Mouse (Mus musculus) hematopoietic stem cell, adult 5-6 weeks (primary cell): ENCODE data around the gene Fam185a. TPM values are rescaled to one million over a fixed set of nuclear protein-coding genes. Genes with fewer than 3 reads are reported as not detected.

Experiments
- ATAC-seq, 2 experiments: fragments of 125-278 bp in 1 of 2; replicated peaks in 1 of 2; 2 replicates each; pipeline ENCODE4 v1.8.0; 2016 to 2017; ENCODE audit warnings: inconsistent platforms in 2 of 2, mild to moderate bottlenecking in 2 of 2, moderate number of reproducible peaks in 2 of 2, low read depth in 1 of 2, moderate TSS enrichment in 1 of 2; ENCODE audit not compliant: low FRiP score in 2 of 2, poor library complexity in 2 of 2, severe bottlenecking in 2 of 2, insufficient read depth in 1 of 2, low TSS enrichment in 1 of 2
- total RNA-seq: library from RNA; stranded (forward); fragments of 172-1452, 232-1000 nt; gene quantifications from 2 replicates; pipeline ENCODE4 v1.2.3, GENCODE M21; 2017

The Fam185a gene
- total RNA-seq, 1 experiment from 2014 or later = 13.8 TPM

- no peak for ATAC-seq
Observed at GRCm38 (mm10) chr5:21485197-21485829, 60.6 kb downstream of the Fam185a start.

- ATAC-seq = no peak
Observed at GRCm38 (mm10) chr5:21486798-21487197, 62.0 kb downstream of the Fam185a start.

DNA sequence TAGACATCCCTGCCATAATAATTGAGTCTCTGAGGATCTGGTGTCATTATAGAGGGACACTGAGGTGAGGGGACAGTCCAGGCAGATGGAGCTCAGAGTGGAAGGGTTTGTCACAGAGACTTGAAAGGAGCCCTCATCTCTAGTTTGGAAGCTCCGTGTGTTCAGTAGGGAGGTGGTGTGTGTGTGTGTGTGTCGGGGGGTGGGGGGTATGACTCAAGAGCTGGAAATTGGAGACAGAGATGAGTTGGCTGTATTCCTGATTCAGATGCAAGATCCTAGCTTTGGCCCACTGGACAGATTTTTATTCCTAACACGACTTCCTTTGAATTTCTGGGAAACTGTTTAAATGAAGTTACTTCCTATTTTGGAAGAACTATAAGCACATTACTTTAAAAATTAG lies 62.5 kb downstream of the Fam185a start:
- no peak for ATAC-seq

- no peak for ATAC-seq
Observed at GRCm38 (mm10) chr5:21487716-21488115, 63.0 kb downstream of the Fam185a start.

- ATAC-seq = no peak
Observed at GRCm38 (mm10) chr5:21488506-21488905, 63.7 kb downstream of the Fam185a start.

DNA sequence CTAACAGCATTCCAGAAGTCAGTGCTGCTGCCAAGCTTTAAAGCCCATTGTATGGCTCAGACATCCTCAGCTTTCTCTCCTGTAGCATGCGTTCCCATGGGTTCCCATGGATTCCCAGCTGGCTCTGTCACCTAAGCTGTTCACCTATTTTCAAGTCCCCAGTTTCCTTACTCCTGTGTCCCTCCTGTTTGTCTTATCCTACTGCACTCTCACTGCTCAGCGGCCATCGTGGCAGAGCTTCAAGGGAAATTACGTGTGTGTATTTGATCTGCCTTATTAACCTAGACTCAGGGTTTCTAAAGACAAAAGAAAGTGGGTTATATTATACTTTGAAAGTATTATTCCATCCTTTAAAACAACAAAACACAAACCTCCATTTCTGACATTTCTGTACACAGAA lies 64.4 kb downstream of the Fam185a start:
- ATAC-seq = no peak

DNA sequence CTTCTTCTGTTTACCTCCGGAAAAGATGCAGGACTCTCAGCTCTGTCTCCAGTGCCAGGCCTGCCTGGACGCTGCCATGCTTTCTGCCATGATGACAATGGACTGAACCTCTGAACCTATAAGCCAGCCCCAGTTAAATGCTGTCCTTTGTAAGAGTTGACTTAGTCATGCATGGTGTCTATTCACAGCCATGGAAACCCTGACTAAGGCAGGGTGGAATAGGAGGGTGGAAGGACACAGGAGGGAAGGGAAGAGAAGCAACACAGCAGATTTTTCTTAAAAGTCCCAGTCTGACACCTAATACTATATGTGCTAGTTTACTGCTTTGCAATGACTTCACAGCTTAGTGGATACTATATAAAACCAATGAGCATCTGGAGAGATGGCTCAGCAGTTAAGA lies 66.7 kb downstream of the Fam185a start:
- no peak for ATAC-seq

- ATAC-seq = no peak
Observed at GRCm38 (mm10) chr5:21492213-21492612, 67.5 kb downstream of the Fam185a start.

DNA sequence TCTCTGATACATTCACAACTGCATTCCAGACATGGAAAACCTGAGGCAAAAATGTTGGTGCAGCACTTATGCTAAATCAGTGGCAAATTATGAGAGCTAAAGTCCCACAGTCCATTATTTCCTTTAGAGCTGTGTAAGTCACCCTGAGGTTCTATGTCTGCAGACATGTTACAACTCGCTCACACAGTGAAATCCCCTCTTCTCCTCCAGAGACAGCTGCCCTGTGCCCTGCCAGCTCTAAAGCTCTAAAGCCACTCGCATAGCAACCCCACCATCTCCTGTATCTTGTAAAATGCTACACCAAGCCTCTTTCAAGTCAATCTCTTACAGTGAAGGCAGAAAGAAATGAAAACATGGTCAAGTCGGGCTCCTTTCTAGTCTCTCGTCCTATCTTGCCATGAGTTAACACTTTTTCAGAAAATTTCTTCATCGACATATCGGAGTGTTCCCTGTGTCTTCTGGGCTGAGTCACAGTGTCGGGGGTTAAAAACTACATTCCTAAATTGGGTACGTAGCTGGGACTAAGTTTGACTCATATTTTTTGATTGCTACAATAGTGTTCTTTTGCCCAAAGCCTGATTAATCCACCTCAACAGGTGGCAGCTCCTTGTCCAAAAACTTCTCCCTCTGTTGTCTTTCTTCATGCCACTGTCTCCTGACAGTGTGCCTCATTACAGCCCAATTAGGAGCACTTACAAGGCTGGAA lies 68.7 kb downstream of the Fam185a start:
- ATAC-seq = no peak

GRCm38 (mm10) chr5:21494781-21495180 lies 70.0 kb downstream of the Fam185a start:
- ATAC-seq = no peak

DNA sequence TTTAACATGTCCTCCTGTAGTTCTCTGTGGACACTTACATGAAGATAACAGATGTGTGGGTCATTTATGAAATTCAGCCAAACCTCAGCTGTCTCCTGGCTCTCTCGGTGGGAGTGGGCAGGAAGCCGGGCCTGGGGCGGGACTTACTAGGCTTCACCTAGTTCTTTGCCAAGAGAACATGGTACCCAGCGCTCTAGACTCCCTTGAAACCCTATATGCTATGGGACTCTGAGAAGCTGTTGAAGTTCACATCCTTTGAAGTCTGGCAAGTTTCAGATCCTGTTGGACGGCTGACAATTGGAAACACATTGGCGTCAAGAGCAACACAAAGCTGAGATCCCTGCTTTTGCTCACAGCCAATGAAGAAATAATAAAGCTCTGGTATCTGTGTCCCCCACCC lies 71.6 kb downstream of the Fam185a start:
- ATAC-seq = no peak

GRCm38 (mm10) chr5:21496881-21497280 lies 72.1 kb downstream of the Fam185a start:
- no peak for ATAC-seq

GRCm38 (mm10) chr5:21498490-21498889 lies 73.7 kb downstream of the Fam185a start:
- no peak for ATAC-seq

GRCm38 (mm10) chr5:21498925-21499324 lies 74.2 kb downstream of the Fam185a start:
- no peak for ATAC-seq

DNA sequence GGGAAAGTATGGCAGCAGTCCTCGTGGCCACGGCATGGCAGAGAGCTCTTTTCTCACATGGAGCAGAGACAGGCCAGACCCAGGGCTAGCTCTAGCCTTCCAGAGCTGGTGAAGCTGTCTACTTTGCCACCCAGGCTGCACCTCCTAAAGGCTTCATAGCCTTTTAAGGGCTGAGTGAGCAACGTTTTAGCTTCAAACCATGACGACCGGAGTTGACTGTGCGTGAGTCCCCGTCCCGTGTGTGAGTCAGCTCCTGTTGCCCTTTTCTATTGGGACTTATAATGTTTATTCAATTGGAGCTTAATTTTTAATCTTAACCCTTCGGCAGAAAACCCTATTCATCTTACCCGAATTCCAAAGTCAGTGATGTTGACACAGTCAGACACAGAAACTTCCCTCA lies 75.4 kb downstream of the Fam185a start:
- ATAC-seq = no peak

- ATAC-seq = no peak
Observed at GRCm38 (mm10) chr5:21500941-21501340, 76.2 kb downstream of the Fam185a start.

DNA sequence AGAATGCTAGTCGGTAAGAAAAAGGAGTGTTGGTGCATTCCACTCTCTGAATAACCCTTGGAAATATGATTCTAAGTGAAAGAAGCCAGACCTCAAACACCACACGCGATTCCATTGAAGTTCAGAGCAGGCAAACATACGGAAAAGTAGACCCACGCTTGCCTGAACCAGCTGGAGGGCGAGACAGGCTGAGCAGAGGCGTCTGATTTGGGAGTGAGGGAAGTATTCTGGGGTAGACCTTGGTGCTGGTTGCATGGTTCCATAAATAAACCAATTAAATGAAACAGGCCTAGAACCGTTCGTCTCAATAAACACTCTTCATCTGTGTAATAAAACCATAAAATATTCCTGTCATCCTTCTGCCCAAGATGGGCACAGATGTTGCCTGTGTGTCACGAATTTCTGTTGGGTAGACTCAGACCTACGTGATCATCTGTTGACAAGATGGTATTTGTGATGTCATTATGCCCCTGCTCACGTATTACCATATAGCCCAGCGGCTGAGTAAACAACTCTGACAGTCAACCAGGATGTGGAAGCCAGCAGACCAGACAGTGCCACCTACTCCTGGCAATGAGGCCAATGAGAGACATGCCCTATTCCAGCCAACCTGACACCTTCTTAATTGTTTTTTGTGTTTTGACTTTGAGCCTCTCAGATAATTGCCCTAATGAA lies 78.3 kb downstream of the Fam185a start:
- no peak for ATAC-seq

GRCm38 (mm10) chr5:21505159-21505558 lies 80.4 kb downstream of the Fam185a start:
- ATAC-seq = no peak
